Mouse (Mus musculus) kidney, adult 2 months (tissue): ENCODE data around the gene Eno2.
A peak's percentile ranks its signal among the peaks of the same experiment; 100 is the strongest.

Experiments used
- CTCF ChIP-seq: fragments of 200-500 bp; conservative IDR thresholded peaks from 2 replicates; pipeline ENCODE4 v1.5.1; 2011; ENCODE audit warnings: low read depth, mild to moderate bottlenecking, control low read depth, low read length, moderate library complexity, mixed read lengths; ENCODE audit not compliant: insufficient read depth, insufficient read length
- POLR2A ChIP-seq: fragments of 200-500 bp; IDR thresholded peaks from one replicate; pipeline ENCODE4 v1.6.1; 2011; ENCODE audit warnings: low read depth, low read length, control low read depth

GRCm38 (mm10) chr6:124740211-124740887, 29.1 kb downstream of the Eno2 start:
- TF ChIP-seq CTCF (peak; percentile 49; the same call in 1 of the 2 replicates), POLR2A (peak; percentile 2)
